Mouse (Mus musculus): ENCODE measurements at regions not wholly inside any gene's neighbourhood (a gene's known extent, or its start where the extent isn't known, plus 50 kb on each side); places are given as distances from the start of the nearest gene placed in this dataset.
A peak's percentile ranks its signal among the peaks of the same experiment; 100 is the strongest.

DNA sequence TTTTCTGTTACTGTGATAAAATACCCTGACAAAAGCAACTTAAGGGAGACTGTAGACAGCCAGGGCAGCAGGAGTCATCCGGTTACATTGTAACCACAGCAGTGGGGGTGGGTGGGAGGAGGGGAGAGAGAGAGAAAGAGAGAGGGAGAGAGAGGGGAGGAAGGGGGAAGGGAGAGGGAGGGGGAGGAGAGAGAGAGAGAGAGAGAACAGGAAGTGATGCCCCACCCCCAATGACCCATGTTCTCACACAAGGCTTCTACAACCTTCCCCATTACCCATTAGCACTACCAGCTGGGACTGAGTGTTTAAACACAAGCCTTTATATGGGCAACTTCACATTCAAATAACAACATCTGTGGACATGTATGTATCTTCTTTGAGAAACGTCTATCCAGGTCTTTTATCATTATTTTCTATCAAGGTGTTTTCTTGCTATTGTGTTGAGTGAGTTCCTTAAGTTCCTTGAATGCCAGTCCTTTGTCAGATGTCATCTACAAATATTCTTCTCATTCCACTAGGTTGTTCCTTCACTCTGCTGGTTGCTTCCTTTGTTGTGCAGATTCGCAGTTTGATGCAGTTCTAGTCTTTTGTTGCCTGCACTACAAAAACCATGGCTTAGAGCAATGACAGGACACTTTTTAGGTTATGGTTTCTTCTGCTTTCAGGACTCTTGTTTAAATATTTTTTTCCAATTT, 274.7 kb upstream of the Ddx18 start:
- peak; percentile 3 for DNase-seq (ENCODE audit: low read depth)

DNA sequence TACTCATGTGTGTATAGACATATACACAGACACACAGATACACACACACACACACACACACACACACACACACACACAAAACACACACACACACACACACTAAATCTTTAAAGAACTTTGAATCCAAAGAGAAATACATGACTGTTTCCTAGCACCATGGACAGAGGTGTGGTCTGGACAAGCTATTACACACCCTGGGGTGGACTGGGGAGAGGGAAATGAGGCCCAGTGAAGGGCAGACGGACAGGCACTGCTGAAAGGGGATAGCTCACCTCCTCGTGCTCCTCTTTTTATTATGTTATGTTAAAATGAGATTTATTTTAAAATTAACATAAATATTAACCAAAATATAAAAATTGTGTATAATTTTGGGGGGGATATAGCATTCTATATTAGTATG, 265.8 kb upstream of the Ddx18 start:
- DNase-seq (ENCODE audit: low read depth), result no peak

DNA sequence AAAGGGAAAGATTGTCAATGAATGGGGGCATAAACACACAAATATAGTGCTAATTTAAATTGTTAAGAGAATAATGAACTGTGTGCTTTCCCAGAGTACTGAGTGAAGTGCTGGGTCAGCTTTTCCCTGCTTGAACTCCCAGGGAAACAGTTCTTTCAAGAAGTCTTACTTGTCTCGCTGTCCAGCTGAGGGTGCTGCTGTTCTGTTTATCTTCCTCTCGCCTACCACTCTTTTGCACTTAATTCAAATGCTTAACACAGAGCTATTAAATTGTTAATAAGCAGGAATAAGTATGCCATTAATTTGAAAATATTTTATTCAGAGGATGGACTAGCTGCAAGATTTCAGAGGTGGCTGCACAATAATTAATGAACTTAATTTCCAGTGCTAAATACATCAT, 262.5 kb upstream of the Ddx18 start:
- DNase-seq (ENCODE audit: low read depth), result no peak

DNA sequence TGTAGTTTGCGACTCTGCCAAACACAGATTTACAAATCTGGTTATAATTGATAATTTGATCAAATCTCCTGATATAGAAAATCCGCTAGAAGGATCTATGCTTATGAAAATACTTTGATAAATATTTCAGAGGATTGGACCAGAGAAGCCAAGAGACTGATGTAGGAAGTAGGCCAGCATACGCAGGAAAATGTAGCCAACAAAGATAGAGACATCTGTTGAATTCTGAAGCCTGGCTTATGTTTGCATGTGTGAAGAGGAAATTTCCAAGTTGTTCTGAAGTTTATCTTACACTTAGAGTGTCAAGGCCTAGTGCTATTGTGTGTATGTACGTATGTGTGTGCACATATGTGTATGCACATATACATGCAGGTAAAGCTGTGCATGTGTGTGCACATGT, 255.2 kb upstream of the Ddx18 start:
- no peak for DNase-seq (ENCODE audit: low read depth)

DNA sequence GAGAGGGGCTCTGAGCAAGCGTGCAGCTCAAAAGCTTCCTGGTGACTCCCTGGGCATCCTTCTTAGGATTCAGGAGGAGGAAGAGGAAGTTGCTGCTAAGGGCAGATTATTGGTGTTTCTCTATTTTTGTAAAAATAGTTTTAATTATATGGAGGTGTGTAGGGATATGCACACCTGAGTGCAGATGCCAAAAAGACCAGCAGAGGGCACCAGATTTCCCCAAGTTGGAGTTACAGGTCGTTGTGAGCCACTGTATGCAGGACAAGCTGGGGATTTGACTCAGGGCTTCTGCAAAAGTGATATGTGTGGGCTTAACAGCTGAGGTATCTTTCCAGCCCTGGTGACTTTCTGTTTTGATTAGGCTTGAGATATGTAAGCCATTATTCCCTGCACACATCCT, 235.5 kb upstream of the Ddx18 start:
- DNase-seq (ENCODE audit: low read depth), result no peak

DNA sequence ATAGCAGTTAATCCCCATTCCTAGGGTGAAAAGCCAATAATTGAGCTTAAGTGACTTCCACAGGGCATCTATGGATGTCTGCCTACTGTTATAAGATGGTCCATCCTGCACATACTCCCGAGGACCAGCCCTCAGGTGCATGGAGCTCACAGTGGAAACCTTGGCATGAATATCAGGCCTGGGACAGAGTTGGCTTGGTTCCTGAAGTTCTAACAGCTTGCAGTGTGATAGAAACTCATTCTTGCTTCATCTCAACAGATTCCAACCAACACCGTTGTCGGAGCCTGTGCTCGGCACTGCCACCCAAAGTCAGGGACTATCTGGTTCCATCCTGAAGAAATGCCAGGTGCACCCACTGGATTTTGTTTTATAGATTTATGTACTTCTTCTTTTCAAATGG, 234.7 kb upstream of the Ddx18 start:
- DNase-seq (ENCODE audit: low read depth), result no peak

DNA sequence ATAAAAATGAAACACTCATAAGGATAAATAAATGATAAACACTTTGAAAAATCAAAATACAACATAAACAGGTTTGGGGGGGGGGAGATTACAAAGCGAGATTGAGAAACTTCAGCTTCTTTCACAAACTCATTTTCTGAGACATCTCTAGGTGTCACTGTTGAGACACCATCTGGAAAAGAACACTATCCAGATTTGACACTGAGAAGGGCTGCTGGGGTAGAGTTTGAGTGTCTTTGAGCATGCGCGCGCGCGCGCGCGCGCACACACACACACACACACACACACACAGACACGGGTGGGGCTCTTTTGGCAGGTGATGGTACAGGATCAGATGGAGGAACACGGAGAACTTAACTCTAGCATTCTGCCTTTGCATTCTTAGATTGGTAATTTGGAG, 230.7 kb upstream of the Ddx18 start:
- DNase-seq (ENCODE audit: low read depth), result no peak

DNA sequence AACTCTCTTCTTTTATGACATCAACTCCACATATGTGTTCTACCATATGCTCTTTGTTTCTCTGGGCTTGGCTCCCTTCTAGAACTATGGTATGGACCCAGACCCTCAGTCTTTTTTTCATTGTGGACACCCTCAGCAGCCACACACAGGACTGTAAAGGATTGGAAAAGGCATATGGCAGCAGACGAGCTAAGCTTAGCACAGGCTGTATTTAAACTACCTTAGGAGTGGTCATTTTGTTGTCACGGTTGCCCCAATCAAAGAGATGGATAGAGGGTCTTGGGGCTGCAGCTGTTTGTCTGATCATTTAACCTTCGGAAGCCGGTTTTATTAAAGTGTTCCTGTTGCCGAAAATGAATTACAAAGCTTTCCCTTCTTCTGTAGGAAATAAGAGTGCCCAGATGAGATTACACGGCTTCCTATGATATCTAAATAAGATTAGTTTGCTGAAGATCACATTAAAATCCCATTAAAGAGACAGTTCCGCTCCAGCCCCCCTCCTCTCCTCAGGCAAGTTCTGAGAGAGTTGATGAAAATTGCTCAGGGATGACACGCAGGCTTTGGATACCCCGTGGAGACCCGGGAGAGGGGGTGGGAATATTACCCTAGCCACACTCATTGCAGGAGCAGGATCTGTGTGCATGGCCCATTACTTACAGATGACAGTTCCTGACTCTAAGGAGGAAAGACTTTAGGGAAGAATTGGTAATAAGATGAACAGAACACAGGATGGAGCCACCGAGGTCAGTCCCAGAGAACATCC, 227.4 kb upstream of the Ddx18 start:
- no peak for DNase-seq (ENCODE audit: low read depth)

DNA sequence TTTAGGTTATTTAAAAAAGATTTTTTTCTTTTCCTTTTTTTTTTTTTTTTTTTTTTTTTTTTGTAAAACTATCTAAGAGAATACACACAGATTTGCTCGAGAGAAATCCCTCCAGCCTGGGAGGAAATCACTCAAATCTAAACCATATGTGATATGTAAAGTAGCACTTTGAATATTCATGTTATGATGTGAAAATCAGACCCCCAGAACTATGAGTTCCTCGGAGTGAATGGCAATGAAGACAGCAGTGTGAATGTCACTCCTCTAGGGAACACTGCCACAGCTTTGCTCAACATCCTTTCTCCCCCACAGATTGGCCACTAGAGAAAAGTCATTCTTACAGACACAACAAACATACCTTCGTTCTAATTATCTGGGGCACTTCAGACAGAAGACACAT, 217.8 kb upstream of the Ddx18 start:
- no peak for DNase-seq (ENCODE audit: low read depth)

DNA sequence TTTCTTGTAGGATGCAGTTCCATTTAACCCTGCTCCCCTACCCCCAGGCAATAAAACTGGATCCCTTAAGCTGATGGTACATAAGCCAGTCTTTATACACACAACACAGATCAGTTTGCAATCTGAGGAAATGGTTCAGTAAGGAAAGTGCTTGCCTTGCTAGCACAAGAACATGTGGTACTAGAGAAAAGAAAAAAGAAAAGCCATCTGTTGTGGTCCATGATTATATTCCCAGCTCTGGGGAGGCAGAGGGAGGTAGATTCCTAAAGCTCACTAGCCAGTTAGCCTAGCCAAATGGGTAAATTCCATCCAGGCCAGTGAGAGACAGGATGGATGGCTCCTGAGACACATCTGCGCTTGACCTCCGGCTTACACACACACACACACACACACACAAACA, 206.2 kb upstream of the Ddx18 start:
- no peak for DNase-seq (ENCODE audit: low read depth)

DNA sequence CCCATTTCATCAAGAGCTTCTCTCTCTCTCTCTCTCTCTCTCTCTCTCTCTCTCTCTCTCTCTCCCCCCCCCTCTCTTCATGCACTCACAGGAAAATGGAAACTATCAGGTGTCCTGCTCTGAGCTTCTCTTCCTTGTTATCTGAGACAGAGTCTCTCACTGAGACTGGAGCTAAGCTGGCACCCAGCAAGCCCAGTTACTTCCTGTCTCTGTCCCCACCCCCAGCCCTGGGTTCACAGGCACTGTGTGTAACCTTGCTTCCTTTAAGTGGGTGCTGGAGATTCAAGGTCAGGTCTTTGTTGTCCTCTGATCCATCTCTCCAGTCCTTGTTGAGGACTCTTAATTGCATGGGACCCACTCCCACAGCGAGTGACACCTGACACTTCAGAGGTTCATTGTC, 203.7 kb upstream of the Ddx18 start:
- DNase-seq (ENCODE audit: low read depth), result peak; percentile 1

DNA sequence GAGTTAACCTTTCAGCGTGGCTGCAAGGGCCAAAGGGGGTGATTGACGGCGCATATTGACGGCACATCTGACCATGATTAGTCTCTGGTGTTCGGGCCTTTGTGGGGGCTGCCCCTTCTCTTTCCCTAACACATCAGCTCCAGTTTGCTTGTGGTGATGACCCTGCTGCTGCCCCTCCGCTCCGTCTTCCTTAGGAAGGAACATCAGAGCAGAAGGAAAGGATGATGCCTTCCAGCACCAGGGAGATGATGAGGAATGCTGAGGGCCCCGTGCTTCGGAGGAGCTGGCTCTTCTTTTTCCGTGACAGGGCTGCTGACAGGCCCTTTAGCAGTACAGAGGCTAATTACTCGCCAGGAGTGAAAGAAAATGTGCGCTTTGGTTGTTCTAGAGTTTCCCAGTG, 203.1 kb upstream of the Ddx18 start:
- DNase-seq (ENCODE audit: low read depth), result no peak

DNA sequence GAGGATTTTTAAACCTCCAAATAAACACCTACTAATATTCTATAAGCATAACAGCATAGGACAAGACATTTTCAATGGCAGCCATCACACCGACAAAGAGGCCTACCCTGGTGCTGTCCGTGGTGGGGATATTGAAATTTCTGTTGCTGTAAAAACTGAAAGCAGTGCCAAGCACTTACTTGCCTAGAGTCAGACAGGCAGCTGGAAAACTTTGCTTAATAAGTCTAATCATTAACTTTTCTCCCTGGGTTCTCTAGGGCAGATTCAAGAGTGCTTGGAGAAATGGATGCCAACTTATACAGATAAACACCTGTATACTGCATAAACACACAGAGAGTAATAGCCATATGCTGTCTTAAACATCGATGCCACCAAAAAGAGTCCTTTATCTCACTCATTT, 192.3 kb upstream of the Ddx18 start:
- DNase-seq (ENCODE audit: low read depth), result no peak

DNA sequence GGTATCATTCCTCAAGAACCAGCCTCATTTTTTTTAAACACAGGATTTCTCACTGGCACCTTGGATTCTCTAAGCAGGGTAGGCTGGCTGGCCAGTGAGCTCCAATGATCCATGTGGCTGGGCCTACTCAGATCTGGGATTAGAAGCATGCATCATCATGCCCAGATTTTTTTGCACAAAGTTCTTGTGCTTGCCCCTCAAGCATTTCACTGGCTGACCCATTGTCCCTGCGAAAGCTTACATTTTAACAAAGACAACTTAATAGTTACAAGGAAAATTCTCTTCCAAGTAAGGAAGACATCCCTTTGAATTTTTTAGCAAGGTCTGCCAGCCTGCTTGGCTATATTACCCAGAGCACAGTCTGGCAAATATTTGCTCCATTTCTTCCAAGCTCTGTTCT, 177.4 kb upstream of the Ddx18 start:
- no peak for DNase-seq (ENCODE audit: low read depth)

DNA sequence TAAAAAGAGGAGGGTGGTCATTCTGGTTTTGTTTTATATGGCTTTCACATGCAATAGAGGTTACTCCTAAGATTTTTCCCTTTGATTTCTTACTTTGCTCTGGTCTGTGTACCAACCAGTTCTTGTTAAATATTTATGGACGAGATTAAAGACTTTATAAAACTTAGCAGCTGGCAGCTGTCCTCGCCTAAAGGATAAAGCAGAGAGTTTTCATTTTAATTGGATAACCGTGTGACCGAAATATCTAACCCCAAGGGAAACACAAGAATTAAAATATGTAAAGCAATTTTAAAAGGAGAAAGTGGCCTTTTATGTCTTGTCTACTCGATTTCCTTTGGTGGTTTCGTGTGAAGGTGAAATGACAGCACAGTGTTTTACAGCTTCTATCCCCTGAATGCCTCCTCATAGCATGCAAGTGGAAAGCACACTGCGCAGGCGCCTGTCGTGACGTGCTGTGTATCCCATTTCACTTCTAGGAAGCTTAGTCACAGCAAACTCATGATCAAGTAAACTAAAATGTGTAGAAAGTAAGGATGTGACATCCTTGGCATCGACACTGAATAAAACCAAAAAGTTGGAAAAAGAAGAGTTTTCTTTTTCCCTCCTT, 167.4 kb upstream of the Ddx18 start:
- DNase-seq (ENCODE audit: low read depth), result no peak

DNA sequence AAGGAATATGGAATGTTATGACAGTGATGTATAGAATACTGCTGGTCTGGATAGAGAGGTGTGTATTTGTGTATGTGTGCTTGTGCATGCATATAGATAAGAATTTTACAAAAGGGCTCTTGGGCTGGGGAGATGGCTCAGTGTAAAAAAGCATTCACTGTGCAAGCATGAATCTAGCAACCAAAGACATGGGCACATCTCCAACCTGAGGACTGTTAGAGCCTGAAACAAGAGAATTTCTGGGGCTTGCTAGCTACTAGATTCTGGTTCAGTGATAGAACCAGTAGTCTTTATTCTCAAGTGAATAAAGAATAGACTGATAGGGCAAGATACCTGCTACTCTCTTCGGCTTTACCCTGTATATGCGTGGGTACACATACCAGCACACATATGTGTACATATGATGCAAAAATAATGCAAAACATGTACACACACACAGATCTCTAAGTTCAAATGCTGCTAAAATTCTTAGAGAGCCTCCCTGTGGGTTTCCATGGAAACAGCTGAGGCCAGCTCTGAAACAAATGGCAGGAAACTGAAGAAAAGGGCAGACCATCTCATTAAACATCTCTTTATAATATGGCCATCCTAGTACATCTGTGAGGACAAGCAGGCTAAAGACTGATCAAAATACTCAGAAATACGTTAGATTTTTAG, 166.8 kb upstream of the Ddx18 start:
- no peak for DNase-seq (ENCODE audit: low read depth)

DNA sequence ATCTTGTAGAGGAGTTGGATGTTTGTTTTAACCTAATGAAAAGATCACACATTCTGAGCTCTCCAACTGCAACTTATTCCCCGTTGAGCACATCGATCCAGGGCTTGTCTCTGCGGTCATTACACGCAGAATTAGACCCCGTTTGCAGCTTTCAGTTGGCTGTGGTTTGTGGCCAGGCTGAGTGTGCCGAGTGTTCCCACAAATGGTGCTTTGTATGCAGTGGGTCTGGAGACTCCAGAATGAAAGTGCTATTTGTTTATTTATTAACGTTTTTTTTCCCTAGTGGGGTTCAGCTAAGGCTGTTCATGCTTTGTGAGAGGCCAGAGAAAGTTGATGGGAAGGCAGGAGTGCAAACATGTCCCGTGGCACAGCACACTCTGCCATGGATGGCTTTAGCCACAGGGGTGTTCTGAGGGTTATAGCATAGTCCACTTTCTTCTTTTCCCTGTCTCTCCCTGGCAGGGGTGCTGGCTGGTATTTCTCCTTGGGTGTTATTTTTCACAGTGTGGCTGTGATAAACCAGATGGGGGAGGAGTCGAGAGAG, 141.6 kb upstream of the Ddx18 start:
- no peak for DNase-seq (ENCODE audit: low read depth)

DNA sequence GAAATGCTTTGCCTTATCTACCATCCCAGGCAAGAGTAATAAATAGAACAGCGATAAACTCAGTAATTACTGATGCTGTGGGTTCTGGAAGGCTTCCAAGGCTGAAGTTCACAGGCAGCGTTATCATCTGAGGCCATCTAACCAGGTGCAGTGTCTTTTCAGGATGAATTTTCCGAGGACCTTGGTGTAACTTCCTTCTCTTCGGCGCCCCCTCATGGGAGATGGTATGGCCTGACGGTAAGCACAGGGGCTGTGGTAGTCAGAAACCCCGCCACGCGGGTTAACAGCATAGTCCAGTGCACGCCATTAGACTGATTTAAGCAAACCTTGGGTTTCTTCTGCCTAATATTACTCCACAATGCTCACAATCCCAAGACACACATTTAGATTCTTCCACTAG, 140.5 kb upstream of the Ddx18 start:
- peak; percentile 4 for DNase-seq (ENCODE audit: low read depth)

DNA sequence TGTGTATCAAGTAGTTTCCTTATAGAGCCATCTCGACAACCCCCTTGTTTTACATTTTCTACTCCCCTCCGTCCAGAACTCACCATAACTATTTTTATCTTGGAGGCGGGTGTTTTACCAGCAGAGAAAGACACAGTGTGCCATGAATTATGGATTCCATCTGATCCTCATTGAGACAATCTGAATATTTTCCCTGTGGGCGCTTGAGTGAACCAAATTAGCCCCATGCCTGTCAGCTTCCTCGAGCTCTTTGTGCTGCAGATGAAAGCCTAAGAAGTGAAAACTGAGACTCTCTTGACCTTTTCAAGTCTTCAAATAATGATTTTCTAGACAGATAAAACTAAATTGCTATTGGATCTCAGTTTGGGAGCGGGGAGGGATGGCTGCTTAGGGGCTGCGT, 134.0 kb upstream of the Ddx18 start:
- no peak for DNase-seq (ENCODE audit: low read depth)

DNA sequence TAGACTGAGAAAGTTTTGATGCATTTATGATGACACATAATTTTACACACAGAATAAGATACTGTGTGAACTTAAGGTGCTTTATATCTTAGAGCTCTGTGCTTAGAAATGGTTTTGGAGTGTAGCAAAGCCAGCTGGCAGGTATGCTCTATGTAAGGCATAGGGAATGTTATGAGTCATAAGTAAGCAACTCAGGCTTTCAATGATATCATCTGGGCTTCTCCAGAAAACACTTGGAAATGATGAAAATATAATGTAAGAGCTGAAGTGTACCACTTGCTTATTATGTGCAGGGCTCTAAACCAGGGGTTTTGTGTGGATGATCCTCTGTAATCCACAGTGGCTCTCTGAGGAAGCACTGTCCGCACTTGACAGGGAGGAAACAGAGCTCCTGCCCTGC, 86.1 kb upstream of the Ddx18 start:
- no peak for DNase-seq (ENCODE audit: low read depth)

DNA sequence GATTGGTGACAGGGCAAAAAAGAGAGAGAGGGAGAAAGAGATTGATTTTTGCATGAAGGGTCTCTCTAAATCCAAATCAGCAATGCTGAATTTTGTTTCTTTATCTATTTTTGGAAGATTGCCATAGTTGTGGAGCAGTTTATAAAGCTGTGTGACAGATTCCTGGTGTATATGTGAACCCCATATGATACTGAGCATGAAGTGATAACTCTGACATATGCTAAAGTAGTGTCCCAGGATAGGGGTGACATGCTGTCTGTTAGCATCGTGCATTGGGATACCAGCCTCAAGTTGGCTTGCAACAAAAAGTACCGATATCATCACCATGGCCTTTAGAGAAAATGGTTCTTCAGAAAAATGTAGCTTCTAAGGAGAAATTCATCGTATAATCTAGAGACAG, 82.3 kb upstream of the Ddx18 start:
- DNase-seq (ENCODE audit: low read depth), result no peak

DNA sequence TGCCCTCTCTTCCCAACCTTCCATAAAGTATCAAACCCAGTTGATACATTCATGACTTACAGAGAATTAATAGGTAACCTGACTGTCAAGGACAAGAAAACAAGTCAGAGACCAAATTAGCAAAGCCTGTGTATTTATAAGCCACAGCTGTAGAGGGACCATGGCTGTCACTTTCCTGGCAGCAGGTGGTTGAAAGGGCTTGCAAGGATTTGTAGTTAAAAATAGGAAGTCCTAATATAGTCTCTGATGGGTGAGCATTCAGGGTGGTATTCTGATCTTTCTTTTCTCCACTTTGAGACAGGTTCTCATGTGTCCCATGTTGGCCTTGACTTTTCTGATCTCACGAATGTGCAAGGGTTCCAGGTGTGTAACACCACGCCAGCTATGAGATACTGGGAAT, 63.7 kb upstream of the Ddx18 start:
- no peak for DNase-seq (ENCODE audit: low read depth)

DNA sequence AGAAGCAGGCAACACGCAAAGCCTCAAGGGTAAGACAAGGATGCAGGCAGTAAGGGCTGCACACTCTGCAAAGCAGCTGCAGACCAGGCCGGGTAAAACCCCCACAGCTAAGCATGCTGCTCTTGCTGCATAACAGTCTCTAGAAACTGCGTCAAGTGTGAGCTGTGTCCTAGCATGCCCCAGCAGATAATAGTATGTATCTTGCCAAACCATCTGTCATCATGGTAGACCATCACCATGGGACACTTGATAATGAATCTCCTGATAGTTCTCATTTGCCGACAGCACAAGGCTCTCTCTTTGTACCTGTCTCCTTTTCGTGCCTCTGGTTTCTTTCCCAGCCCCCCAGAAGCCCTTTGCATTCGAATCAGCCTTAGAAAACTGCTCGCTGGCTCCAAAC, 52.5 kb upstream of the Ddx18 start:
- no peak for DNase-seq (ENCODE audit: low read depth)
